Mouse (Mus musculus) frontal cortex, adult 2 months (tissue): ENCODE measurements around the gene Dpy30. TPM values are rescaled to one million over a fixed set of nuclear protein-coding genes. Genes with fewer than 3 reads are reported as not detected.

Experiments used
- DNase-seq, 2 experiments: peaks; one replicate each; pipeline ENCODE4 v3.0.0; 2022; ENCODE audit warnings: low spot score in 1 of 2; ENCODE audit errors: extremely low spot score in 1 of 2
- polyA plus RNA-seq: library from polyadenylated mRNA; depleted of rRNA; stranded (reverse); fragments of >200 nt; gene quantifications from 2 replicates; pipeline ENCODE4 v1.2.3, GENCODE M21; 2012

The Dpy30 gene
- polyA plus RNA-seq, 1 experiment, result 71.9 TPM

DNA sequence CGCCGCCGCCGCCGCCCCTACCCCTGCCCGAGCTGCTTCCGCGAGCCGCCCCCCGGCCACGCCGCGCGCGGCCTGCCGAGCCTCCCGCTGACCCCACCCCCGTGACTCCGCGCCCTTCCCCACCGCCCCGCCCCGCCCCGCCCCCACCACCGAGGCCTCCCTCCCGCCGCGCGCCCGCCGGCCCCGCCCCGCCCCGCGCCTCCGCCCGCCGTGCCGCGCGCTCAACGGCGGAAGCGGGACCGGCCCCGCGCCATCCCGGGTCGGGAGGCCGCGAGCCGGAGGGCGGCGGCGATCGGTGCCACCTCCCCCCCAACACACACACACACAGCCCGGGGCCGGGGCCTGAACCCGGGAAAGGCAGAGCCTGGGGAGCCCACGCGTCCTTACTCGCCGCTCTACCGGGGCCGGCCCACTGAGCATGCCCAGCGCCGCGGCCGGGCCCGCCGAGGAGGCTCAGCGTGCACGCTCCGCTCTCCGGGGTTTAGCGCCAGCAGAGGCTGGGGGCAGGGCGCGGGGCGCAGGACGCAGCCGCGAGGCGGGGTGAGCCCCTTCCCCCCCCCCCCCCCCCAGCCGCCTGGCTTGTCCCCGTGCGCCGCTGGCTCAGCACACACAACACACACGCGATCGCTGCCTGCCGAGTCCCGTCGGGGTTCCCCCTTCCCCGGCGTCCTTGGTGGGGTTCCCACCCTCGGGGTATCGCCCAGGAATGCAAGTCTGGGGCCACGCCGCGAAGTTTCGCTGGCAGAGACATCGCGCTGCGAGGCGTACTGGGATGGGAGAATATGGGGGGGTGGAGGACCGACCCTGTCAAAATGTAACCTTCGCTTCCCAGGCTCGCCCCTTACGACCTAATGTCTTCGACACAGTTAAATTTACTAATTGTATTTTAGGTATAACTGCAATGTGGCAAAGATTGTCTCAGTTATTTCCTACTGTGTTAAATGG is 28.4 kb downstream of the Dpy30 start, which contains the start of gene Memo1:
Gene Memo1 (minus strand): TSS at position 496 of the 945 bp plus-strand sequence.
- DNase-seq, result peak in 1 of 2 experiments; percentile 81

GRCm38 (mm10) chr17:74294426-74295025 is 29.2 kb downstream of the Dpy30 start:
- peak in 1 of 2 experiments; percentile 66 for DNase-seq

GRCm38 (mm10) chr17:74293687-74294425 is 29.9 kb downstream of the Dpy30 start:
- DNase-seq, result peak in 1 of 2 experiments; percentile 13

- no peak for DNase-seq
Measured at GRCm38 (mm10) chr17:74291640-74292361, 31.9 kb downstream of the Dpy30 start.

DNA sequence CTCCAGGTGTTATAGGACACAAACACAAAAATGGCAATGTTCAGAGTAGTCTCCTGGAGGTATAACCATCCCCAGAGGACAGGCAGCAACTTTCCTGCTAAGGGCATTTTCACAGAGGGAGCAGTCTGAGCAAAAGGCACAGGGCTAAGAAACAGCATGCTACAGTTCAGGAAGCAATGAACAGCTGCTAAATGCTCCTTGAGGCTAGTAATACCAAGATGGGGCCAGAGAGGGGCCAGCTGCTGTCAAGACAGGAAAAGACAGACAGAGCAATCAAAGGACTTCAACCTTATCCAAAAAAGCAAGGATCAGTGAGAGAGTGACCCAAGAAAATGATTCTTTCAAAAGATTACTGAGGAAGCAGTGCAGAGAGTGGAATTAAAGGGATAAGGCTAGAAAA is 32.9 kb downstream of the Dpy30 start:
- no peak for DNase-seq

GRCm38 (mm10) chr17:74290198-74290597 is 33.5 kb downstream of the Dpy30 start:
- no peak for DNase-seq

DNA sequence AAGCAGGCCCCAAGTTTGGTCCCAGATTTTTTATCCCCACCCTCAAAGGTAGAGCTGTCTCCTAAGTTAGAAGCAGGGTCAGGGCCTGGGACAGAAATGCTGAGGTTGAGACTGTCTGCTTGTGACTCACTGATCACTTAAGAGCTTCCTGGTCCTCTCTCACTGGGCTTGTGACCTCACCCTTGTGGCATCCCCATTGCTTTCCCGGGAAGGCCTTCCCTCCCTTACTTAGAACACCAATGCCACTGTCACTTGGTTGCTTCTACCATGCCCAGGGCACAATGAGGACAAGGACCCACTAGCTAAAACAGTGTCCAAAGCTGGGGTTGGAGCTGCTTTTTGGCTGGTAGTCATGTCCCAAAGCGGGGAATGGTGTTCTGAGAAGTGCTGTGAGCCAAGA is 35.1 kb downstream of the Dpy30 start:
- no peak for DNase-seq

GRCm38 (mm10) chr17:74286140-74286730 is 37.5 kb downstream of the Dpy30 start:
- no peak for DNase-seq

GRCm38 (mm10) chr17:74285730-74286129 is 38.0 kb downstream of the Dpy30 start:
- no peak for DNase-seq

GRCm38 (mm10) chr17:74284397-74285115 is 39.2 kb downstream of the Dpy30 start:
- DNase-seq, result peak in 1 of 2 experiments; percentile 22

- no peak for DNase-seq
Measured at GRCm38 (mm10) chr17:74282024-74282423, 41.7 kb downstream of the Dpy30 start.

- DNase-seq, result no peak
Measured at GRCm38 (mm10) chr17:74278966-74279869, 44.5 kb downstream of the Dpy30 start.

GRCm38 (mm10) chr17:74274471-74274870 is 49.3 kb downstream of the Dpy30 start:
- DNase-seq, result no peak

GRCm38 (mm10) chr17:74272683-74273205 is 51.0 kb downstream of the Dpy30 start:
- DNase-seq, result no peak

DNA sequence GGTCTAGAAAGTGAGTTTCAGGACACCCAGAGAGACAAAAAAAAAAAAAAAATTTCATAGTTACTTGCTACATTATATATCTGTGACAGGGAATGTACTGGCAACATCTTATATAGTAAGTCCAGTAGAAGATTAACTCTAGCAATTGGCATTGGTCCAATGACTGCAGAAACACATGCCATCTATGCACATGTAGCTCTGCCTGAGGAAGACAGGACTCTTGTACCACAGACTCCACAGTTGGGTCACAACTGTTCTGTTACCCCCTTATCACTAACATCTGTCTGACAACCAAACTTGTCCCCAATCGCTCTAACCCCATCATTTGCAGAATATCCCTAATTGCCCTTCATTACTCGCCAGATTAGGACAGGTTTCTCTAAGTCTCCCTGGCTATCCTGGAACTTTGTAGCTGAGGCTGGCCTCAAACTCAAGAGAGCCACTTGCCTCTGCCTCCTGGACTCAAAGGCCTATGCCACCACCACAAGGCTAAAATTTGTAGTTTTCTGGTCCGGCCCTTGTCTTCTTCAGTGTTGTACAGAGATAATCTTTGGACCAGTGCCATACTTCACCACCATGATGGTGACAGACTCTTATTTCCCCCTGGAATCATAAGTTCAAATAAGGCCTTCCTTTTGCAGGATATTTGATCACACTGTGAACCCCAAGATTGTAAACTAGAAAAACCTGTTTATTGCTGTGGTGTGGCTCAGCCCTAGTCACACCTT is 52.0 kb downstream of the Dpy30 start:
- DNase-seq, result no peak

DNA sequence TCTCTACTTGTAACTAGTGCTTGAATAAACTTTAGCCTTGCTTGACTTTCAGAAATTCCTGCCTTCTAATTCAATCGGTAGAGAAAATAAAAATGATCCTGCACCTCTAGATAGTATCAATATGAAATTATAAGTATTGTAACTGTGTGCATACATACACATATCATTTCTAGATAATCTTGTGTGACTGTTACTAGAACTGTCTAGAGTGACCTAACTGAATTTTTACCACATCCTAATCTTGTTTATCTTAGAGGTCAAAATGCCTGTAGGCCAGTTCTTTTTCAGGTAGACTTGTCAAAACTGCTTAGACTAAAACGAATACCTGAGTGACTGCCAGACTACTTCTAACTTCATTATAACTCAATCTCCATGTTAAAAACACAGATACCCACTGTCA is 53.5 kb downstream of the Dpy30 start:
- no peak for DNase-seq

DNA sequence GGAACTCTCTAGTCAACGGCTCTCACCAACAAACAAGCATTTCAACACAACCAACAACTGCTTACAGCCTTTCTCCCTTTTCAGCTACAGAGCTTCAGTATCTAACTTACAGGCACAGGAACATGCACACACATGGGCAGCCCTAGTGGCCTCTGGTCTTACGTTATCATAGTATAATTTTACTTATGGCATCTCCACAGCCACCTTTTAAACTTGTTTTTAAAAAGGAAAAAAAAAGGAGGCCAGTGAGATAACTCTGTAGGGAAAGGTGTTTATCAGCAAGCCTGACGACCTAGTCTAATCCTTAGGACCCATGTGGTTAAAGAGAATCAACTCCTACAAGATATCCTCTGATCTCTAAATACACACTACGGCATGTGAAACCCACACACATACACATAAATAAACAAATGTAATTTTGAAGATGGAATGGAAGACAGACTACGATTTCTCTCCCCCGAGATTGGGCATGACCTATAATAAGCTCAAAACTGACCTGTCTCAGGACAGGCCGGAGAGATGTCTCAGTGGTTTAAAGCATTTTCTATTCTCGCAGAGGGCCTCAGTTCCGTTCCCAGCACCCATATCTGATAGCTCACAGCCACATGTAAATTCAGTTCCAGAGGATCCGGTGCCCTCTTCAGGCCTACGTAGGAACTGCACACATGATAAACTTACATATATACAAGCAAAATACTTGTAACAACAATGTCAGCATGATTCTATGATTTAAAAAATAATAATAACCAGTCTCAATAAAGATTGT is 56.1 kb downstream of the Dpy30 start:
- DNase-seq, result no peak
